Mouse (Mus musculus) right cerebral cortex, adult 18-20 months (tissue): ENCODE results near the gene Tas2r103.

Source experiments
- DNase-seq: peaks from one replicate; pipeline ENCODE4 v3.0.0; 2022; ENCODE audit warnings: mixed read lengths

Tas2r103 gene

GRCm38 (mm10) chr6:133037001-133037400 lies at the start of gene Tas2r103:
Tas2r103 (minus strand) TSS chr6:133037101.
- DNase-seq: no peak

- DNase-seq: no peak
Measured at GRCm38 (mm10) chr6:133055716-133056115, 18.8 kb upstream of the Tas2r103 start, which contains the start of gene Tas2r140. Tas2r140 (minus strand) TSS chr6:133055816.
